Mouse (Mus musculus): ENCODE results near the gene Acsl5.

Gene Acsl5

GRCm38 (mm10) chr19:55331776-55332175, 80.0 kb downstream of the Acsl5 start:
- in situ Hi-C loops (cut with MboI) = no loop called here

- in situ Hi-C loops (cut with MboI) = no loop called here
Observed at GRCm38 (mm10) chr19:55332641-55333268, 81.0 kb downstream of the Acsl5 start.

- in situ Hi-C loops (cut with MboI) = no loop called here
Observed at GRCm38 (mm10) chr19:55335881-55336280, 84.1 kb downstream of the Acsl5 start.

GRCm38 (mm10) chr19:55336441-55336840, 84.7 kb downstream of the Acsl5 start:
- in situ Hi-C loops (cut with MboI) = no loop called here

GRCm38 (mm10) chr19:55337066-55337465, 85.3 kb downstream of the Acsl5 start:
- in situ Hi-C loops (cut with MboI) = no loop called here

- in situ Hi-C loops (cut with MboI) = no loop called here
Observed at GRCm38 (mm10) chr19:55337664-55338063, 85.9 kb downstream of the Acsl5 start.

GRCm38 (mm10) chr19:55340521-55340920, 88.8 kb downstream of the Acsl5 start:
- in situ Hi-C loops (cut with MboI) = no loop called here

GRCm38 (mm10) chr19:55341377-55341776, 89.6 kb downstream of the Acsl5 start:
- in situ Hi-C loops (cut with MboI) = no loop called here

GRCm38 (mm10) chr19:55342423-55342822, 90.7 kb downstream of the Acsl5 start:
- in situ Hi-C loops (cut with MboI) = no loop called here

- in situ Hi-C loops (cut with MboI) = no loop called here
Observed at GRCm38 (mm10) chr19:55343274-55343673, 91.5 kb downstream of the Acsl5 start.
